Mouse (Mus musculus): Measurements from ENCODE around the gene Nacc2. TPM values are rescaled to one million over a fixed set of nuclear protein-coding genes. Genes with fewer than 3 reads are reported as not detected.

The Nacc2 gene
- polyA plus RNA-seq (2021; fragmentation: Nextera tagmentation) = 52.8 and 66.5 TPM in 2 replicates
- long read RNA-seq, experiment 1, full-length matches to known transcripts = 29 of 89 reads
- long read RNA-seq, experiment 1, partial matches to known transcripts = 19 of 89 reads
- long read RNA-seq, experiment 1, other reads (novel, unspliced or antisense) = 41 of 89 reads
- long read RNA-seq, experiment 2, full-length matches to known transcripts = 714 of 952 reads
- long read RNA-seq, experiment 2, partial matches to known transcripts = 50 of 952 reads
- long read RNA-seq, experiment 2, other reads (novel, unspliced or antisense) = 188 of 952 reads

GRCm38 (mm10) chr2:26123079-26123648 is at the start of gene Nacc2:
Nacc2 (minus strand) TSS chr2:26123220.

GRCm38 (mm10) chr2:26021561-26022257 is 101.3 kb downstream of the Nacc2 start, which contains the start of gene Ubac1:
Ubac1 (minus strand) TSS chr2:26021747.

Other genes with a start within 250 kb of the Nacc2 start
- 7.7 and 11.1 TPM in 2 replicates for gene Camsap1, start 139.9 kb downstream of the Nacc2 start, polyA plus RNA-seq (2021; fragmentation: Nextera tagmentation)
- gene Ubac1, start 101.5 kb downstream of the Nacc2 start, polyA plus RNA-seq (2021; fragmentation: Nextera tagmentation) = 21.4 and 21.9 TPM in 2 replicates
- gene Lhx3, start 85.1 kb upstream of the Nacc2 start, polyA plus RNA-seq (2021; fragmentation: Nextera tagmentation) = 0.16 TPM in 2 replicates
- 8.9 and 10.1 TPM in 2 replicates for gene Qsox2, start 114.3 kb upstream of the Nacc2 start, polyA plus RNA-seq (2021; fragmentation: Nextera tagmentation)
- 0.21 TPM in 2 replicates for gene Ccdc187, start 171.3 kb upstream of the Nacc2 start, polyA plus RNA-seq (2021; fragmentation: Nextera tagmentation)
- 14.3 and 15.6 TPM in 2 replicates for gene Gpsm1, start 192.3 kb upstream of the Nacc2 start, polyA plus RNA-seq (2021; fragmentation: Nextera tagmentation)
- 47.9 and 49.6 TPM in 2 replicates for gene Dnlz, start 228.9 kb upstream of the Nacc2 start, polyA plus RNA-seq (2021; fragmentation: Nextera tagmentation)
- gene Card9, start 237.7 kb upstream of the Nacc2 start, polyA plus RNA-seq (2021; fragmentation: Nextera tagmentation) = 0.65 and 0.67 TPM in 2 replicates

Measured in layer of hippocampus, adult 6 months (tissue).